Mouse (Mus musculus) frontal cortex, adult 2 months (tissue): ENCODE results near the gene Tmem132d. TPM values are rescaled to one million over a fixed set of nuclear protein-coding genes. Genes with fewer than 3 reads are reported as not detected.
A peak's percentile ranks its signal among the peaks of the same experiment; 100 is the strongest.

Experiments
- DNase-seq, 2 experiments: peaks; one replicate each; pipeline ENCODE4 v3.0.0; 2022; ENCODE audit warnings: low spot score in 1 of 2; ENCODE audit errors: extremely low spot score in 1 of 2
- polyA plus RNA-seq: library from polyadenylated mRNA; depleted of rRNA; stranded (reverse); fragments of >200 nt; gene quantifications from 2 replicates; pipeline ENCODE4 v1.2.3, GENCODE M21; 2012; rRNA removed

The Tmem132d gene
- 21.5 and 25.0 TPM in 2 replicates for polyA plus RNA-seq

DNA sequence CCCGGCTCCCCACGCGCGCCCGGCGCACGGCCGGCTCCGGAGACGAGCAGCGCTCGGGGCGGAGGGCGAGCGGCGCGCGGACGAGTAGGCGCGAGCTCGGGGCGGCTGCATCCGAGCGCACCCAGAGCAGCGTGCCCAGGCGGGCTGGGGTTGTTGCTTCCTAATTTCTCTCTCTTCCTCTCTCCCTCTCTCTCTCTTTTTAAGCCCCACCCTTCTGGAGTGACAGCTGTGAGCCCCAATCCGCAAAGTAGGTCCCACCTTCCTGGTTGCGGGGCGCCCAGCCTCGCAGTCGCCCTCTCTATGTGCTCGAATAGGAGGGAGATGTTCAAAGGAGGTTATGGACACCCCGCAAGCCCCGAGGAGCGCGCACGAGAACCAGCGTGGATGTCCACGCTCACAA is at the start of gene Tmem132d:
Gene Tmem132d, minus strand, starts transcription at position 162 of the 400 bp plus-strand sequence.
- DNase-seq: peak; percentile 50 to 84

DNA sequence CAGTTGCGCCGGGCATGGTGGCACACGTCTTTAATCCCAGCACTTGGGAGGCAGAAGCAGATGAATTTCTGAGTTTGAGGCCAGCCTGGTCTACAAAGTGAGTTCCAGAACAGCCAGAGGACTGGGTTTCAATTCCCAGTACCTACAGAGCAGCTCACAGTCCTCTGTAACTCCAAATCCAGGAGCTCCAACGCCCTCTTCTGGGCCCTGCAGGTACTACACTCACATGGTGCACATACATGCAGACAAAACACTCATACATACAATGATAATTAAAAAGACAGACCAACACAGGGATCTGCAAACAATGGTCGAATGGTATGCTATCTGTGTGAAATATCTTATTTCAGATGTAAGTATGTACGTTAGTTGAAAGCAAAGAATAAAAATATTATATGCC is 47.9 kb upstream of the Tmem132d start:
- no peak for DNase-seq

DNA sequence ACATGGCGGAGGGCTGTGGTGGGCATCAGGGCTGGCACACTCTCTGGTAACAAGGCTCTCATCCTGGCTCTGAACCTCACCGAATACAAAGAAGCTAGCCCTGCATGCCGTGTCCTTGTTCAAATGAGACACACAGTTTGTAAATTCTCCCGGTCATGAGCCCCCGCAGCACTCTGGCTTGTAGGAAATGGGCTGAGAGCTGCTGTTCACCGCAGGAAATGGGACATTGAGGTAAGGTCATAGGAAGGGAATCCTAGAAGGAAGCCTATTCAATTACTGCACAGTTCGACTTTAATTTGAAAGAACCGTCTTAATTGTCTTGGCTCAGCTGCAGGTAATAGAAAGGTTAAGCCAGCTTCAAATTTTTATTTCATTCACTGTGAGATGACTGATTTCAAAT is 42.5 kb upstream of the Tmem132d start:
- no peak for DNase-seq

DNA sequence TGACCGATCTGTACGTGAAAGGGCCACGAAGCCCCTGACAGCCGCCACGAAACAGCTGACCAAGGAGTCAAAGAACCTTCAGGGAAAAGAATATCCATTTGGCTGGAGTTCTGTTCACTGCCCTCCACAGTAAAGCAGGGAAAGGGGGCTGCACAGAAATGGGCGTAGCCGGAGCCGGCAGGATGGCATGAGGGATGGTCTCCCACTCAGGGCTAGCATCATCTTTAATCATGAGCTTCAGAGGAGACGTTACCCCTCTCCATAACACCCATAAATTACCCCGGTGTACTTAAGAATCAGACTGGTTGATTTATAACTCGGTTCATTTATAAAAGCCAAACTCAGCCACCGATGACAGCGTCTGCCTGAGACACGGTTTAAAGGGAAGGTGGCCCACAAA is 36.9 kb upstream of the Tmem132d start:
- no peak for DNase-seq

DNA sequence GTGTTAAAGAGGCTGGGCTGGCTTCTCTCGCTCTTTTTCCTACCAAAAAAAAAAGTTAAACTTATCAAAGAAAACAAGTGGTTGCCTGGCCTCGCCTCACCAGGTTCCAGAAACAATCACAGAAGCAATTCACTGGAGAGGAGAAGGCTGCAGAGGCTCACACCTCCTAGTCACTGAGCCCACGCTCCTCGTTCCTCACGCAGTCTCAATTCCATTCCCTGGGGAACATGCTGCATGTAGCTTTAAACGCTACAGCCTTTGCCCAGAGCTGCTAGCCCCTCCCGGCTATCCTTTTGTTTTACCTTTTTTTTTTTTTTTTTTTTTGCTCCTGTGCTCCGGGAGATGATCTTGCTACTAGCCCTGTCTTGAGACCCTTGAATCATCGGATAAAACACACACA is 31.6 kb upstream of the Tmem132d start:
- peak in 1 of 2 experiments; percentile 32 for DNase-seq

DNA sequence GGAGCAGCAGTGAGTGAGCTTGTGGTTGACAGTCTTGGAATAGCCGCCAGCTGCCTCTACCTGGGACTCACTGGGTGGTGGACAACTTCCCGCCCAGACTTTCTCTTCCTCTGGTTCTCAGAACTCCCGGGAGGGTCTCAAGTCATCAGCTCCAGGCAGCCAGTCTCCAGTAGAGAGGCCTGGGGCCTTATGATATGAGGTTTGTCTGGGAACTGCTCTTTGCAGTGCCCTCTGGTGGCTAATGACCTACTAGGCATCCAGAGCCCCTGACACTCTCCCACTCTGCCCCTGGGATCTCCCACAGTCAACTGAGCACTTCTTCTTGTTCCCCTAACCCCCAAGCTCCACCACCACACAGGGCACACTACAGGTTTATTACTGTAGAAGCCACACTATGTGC is 27.7 kb upstream of the Tmem132d start:
- DNase-seq: no peak

DNA sequence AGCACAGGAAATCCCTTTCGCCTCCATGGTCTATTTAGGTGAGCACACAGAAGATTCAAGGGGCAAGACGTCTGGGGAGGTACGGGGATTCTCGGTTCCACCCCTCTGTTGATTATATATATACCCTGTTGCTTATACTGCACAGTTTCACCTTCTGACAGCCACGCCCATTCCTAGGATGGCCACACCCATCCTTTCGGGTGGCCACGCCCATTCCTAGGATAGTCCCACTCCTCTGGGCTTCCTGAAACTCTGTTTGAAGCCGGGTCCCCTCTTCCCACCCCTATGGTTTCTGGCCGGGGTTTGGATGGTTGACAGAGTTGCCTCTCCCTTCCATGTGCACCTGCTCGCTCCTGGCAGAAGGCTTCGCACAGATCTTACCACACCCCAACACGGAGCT is 22.9 kb upstream of the Tmem132d start:
- no peak for DNase-seq

DNA sequence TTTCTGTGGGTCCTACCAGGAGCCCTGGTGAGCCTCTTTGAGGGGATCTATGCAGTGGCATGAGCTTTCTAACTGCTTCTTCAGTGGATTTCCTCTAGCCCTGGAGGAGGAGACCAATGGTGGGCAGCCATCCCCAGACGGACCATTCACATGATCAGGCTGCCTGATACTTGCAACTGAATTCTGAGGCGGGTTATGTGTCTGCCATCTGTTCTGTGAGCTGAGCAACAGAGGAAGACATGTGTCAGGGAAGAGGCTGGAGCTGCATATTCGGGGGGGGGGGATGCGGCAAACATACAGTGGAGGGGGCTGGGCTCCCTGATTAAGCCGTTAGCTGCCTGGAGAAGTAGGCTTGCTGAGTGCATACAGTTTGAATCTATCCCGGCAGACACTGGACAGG is 19.3 kb upstream of the Tmem132d start:
- DNase-seq: no peak

DNA sequence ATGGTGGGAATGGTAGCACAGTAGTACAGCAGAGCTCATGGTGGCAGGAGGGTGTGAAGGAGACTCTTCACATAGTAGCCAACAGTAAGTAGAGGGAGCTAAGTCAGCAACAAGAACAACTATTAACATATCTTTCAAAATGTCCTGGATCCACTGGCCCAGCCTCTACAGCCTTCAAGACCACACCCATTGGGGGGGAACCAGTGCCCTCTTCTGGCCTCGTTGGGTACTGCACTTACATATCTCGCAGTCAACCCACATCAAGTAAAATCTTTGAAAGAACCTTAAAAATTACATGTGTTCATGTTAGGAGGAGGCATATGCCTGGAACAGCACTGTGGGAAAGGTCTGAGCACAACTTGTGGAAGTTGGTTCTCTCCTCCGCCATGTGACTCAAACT is 17.9 kb upstream of the Tmem132d start:
- DNase-seq: no peak

DNA sequence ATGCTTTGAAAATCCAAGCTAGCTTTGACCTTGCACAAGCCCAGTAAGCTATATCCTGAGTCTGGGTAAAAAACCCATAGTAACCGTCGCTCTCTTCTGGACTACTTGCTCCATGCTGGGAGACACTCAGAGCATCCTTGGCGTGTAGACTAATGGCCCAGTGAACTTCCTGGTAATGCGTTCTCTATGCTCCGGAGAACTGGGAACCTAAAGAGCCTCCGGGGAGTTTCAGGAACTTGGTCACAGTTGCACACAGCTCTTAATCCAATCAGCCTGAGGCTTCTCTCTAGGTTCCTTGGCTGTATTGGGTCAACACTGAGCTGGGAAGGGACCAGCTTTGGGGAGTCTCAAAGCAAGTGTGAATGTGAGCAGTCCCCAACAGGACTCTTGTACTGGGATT is 12.0 kb upstream of the Tmem132d start:
- DNase-seq: no peak

DNA sequence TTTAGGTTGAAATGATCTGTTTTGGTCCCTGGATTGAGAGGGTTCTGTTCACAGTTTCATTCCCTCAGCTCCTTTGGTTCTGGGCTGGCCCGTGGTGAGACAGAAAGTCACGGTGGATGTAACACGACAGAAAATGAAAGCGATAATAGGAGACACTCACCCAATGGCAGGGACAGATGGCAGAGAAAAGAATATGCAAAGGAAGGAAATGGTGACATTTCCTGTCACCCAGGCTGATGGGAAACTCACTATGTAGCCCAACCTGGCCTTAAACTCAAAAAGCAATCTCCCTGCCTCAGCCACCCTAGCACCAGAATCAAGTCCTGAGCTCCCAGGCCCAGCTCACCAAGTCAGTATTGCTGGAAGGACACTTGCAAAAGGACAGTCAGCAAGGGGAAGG is 11.0 kb upstream of the Tmem132d start:
- DNase-seq: no peak

DNA sequence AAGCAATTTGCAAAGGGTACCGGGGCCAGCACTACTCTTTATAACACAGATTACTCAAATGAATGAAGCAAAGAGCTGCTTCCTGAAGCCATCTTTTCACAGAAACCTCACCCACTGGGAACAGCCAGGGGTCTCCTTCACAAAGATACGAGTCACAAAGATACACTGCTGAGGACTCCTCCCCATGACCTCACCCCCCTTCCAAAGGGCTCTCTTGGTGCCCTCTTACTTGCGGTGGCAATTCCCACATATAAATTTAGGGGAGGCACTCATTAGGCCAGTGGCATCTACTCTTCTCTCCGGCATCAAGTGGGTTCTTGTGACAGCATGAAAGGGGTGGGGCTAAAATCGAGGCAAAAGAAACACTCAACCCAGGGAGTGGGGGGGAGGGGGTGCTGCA is 8.2 kb upstream of the Tmem132d start:
- no peak for DNase-seq

DNA sequence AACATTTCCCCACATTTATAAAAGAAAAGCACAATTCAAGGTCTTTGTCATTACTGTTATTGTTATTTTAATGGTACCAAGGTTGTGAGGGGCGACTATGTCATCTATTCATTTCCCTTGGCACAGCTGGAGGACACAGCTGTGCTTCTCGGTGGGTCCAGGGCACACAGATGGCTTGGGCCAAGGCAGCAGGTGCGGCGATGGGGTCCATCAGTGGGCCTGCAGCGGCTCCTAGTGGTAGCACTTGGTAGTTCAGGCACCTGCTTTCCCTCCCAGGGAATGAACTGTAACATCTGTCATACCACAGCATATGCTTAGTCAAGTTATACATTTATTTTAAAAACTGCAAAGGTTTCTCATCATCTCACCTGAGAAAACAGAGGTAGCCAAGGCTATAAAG is 7.0 kb upstream of the Tmem132d start:
- DNase-seq: peak in 1 of 2 experiments; percentile 88

DNA sequence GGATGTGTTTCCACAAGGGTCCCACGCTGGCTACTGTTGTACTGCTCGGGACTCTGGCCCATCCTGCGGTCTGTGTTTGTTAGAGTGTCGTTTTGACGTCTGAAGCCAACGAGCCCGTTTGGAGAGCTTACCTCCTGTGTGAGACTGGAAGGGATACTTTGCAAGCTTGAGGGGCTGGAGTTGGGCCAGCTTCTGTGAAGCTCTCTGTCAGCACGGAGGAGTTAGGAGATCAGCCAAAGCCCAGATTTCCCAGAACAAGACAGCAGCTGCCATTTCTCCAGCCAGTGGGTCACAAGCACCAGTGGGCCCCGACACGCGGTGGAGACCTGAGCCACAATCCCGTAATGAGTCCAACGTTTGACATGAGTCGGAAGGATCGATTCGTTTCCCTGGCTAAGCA is 5.2 kb upstream of the Tmem132d start:
- DNase-seq: no peak

DNA sequence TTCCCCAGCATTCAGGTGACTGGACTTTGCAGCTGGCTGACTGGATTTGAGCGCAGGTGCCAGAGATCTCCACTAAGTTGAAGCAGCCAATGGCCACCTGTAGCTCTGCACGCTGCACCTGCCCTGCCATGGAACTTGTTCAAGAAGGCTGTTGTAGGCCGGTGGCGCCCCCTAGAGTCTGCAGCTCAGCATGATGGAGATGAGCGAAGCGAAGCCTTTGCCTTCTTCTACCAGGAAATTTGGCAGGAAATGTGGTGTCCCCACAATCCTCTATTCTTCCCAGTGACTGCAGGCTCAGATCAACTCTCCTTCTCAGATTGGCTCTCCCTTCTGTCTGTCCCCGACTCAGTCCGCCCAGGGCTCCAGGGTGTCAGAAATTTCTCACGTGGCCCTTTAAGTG is 4.0 kb upstream of the Tmem132d start:
- DNase-seq: peak; percentile 79 to 94

DNA sequence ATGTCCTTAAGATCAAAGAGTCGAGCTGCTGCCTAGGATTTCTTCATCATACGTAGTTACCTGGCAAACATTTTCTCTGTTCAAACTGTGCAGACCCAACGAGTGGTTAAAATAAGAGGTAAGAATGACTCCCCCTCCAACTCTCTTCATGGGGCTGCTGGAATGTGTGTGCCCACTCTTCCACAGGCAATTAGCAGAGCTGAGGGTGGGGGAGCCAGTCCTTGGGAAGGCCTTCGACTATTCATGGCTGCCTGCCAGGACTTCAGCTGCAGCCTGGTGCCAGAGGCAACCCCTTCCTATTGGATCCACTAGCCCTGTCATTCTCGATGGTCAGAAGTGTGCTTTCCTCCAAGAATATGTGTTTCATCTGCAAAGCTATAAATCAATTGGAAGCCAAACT is 2.8 kb upstream of the Tmem132d start:
- no peak for DNase-seq

DNA sequence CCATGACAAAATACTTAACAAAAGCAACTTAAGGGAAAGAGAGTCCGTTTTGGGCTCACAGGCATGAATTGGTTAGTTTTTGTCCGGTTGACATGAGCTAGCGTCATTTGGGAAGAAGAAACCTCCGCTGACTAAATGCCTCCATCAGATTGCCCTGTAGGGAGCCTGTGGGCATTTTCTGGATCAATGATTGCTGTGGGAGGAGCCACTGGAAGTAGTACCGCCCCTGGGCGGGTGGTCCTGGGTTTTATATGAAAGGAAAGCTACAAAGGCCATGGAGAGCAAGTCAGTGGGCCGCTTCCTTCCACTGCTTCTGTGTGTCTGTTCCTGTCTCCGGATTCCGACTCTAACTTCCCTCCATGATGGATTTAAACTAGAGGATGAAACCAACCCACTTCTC is 909 bp upstream of the Tmem132d start:
- DNase-seq: no peak

DNA sequence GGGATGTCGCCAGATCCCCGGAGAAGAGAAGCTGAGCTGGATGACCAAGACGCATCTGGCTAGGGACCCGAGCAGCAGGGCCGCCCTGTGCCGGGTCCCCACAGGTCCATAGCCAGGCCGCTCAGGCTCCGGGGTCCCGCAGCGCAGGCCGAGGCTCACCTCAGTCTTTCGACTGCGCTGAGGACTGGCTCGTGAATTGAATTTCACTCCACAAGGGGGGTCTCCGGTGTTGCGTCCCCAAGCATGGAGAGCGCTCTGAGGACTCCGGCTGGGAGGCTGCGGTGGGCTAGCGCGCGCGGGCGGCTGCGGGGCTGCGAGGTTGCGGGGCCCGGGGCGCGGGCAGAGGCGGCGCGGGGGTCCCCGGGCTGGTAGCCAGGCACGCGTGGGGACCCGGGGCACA is 455 bp downstream of the Tmem132d start:
- no peak for DNase-seq

DNA sequence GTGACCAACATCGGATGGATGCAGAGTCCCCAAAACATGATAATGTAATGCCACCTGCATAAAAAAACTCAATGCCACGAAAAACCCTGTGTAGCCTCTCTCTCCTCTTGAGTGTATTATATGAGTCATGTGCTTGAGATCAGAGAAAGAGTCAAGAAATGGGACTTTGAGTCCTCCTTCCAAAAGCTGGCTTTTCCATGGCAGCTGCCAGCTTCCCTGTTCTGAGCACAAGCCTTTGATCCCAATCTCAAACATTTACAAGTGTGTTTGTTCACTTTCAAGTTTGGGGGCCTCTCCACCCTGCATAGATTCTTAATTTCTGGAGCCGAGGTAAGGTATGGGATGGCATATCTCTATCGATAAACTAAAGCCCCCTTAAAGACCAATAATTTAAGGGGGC is 8.2 kb downstream of the Tmem132d start:
- DNase-seq: no peak

DNA sequence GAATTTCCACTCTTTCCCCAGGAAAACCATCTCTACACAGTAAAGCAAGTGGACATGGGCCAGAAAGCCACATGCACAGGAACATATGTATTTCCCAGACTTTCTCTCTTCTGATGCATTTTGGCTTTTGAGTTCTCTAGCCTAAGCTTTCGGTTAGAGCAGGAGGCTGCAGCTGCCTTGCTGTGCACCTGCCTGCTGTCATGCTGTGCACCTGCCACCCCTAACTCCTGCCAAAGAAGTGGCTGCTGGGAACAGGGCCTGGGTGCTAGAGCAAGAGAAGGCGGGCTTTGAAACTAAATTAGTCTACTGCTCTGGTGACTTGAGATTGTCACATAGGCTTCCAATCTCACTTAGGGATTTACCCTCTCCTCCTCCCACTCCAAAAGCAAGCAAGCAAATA is 8.7 kb downstream of the Tmem132d start:
- no peak for DNase-seq

DNA sequence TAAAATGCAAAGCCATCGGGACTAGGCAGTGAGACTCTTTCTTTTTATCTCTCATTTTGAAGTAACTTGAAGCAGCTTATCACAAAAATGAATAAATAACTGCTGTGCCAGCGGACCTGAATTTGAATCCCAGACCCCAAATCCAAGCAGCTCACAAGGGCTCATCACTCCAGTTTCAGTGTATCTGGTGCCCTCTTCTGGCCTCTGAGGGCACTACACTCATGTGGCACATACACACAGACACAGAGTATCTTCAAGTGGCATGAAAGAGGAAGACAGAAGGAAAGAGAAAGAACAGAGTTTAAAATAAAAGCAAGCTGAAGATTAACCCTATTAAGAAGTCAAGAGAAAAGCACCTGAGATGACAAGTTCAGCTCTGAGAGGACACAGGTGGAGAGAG is 10.8 kb downstream of the Tmem132d start:
- no peak for DNase-seq

DNA sequence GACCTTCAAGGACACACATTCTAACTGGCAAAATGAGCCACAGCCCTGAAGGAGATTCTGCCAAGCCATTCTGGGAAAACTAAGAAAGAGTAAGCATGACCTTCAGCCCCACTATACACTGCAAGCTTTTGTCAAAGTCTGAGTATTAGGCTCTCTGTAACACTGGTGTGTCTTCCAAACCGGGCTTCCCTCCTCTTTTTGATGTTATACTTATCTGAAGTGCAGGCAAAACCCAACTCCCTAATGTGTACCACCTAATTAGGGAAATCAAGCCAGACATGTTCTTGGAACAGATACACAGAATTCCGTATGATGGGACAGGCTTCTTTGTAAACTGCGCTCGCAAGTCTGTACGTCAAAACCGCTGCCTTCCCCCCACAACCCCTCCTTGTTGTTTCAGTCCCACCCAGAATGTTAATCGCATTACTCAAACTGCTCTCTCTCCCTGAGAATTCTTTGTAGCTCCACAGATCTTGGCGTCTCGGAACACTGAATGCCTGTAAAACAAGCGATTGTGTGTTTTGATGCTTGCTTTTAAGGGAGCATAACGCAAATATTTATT is 14.6 kb downstream of the Tmem132d start:
- no peak for DNase-seq

DNA sequence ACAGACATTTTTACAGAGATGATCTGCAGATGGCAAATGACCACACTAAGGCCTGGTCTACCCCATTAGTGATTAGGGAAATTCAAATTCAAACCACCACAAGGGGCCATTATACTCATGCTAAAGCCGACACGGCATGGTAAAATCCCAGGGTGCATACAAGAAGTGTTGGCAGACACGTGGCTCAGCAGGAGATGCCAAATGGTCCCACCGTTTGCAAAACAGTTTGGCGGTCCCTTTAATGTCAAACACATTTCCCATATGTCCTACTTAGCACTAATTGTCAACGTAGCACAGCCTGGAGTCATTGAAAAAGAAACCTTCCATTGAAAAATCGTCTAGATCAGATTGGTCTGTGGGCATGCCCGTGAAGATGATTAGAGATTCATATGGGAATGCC is 18.8 kb downstream of the Tmem132d start:
- DNase-seq: no peak
